24 mouse cellular contexts compared by ENCODE assay signal in the genomic region with DNA sequence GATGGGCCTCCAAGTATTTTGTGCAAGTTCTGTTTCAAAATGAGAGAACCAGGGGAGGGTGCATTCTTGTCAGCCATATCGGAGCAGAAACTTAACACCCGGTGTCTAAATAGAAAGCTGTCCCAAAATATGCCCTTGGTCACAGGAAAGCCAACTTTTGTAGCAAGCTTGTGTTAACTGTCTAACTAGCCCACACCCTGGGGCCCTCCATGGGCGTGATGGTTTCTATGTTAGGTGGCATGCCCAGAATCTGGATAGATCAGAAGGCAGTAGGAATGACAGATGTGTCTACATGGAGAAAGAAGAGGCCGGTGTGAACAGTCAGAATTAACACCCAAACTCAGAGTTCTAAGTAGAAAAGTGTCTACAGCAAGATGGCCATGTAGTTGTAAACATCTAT.
"Had no signal": no experiment of that assay in that cellular context is flagged by ENCODE, and none has a peak within 500 bp of the region (broad histone marks: within the 10 kb centered on the region; RNA-seq: fewer than 3 reads in every experiment).

No protein-coding gene starts in this region.

- ATAC-seq: hindbrain, embryonic 16.5 days; inflammation-experienced regulatory T-cells, adult 6 months; intestine, embryonic 15.5 days; intestine, postnatal 0 days had no signal

- H3K27me3 ChIP-seq: heart, embryonic 12.5 days; hindbrain, embryonic 12.5 days; intestine, embryonic 15.5 days; limb, embryonic 12.5 days; liver, embryonic 13.5 days; liver, embryonic 15.5 days had no signal

- DNase-seq: gastrocnemius, postnatal 25 days; heart, postnatal 4 days; kidney, adult 18-20 months; kidney, adult 8-10 months; kidney, postnatal 10 days; kidney, postnatal 25 days; kidney, postnatal 4 days; liver; liver, embryonic 13.5 days had no signal

- H3K9me3 ChIP-seq: heart, embryonic 12.5 days; hindbrain, embryonic 10.5 days; hindbrain, embryonic 12.5 days; intestine, embryonic 15.5 days; limb, embryonic 10.5 days; limb, embryonic 12.5 days; liver, embryonic 13.5 days; liver, embryonic 15.5 days had no signal

- H3K27ac ChIP-seq: heart, adult 2 months; hindbrain, embryonic 10.5 days; hindbrain, embryonic 12.5 days; hindbrain, embryonic 14.5 days; intestine, embryonic 15.5 days; layer of hippocampus, adult 2 months; left cerebral cortex, adult 2 months; limb, embryonic 10.5 days; limb, embryonic 12.5 days; liver, embryonic 13.5 days; liver, embryonic 15.5 days had no signal

- H3K4me1 ChIP-seq: liver, embryonic 13.5 days; liver, embryonic 15.5 days had no signal

- H3K4me2 ChIP-seq: heart, embryonic 12.5 days; hindbrain, embryonic 12.5 days; hindbrain, embryonic 14.5 days; intestine, embryonic 15.5 days; limb, embryonic 12.5 days; liver, embryonic 11.5 days; liver, embryonic 13.5 days; liver, embryonic 15.5 days had no signal

- H3K4me3 ChIP-seq: heart, adult 2 months; heart, embryonic 12.5 days; hindbrain, embryonic 10.5 days; hindbrain, embryonic 12.5 days; intestine, embryonic 15.5 days; layer of hippocampus, adult 2 months; left cerebral cortex, adult 2 months; limb, embryonic 10.5 days; limb, embryonic 12.5 days; liver, embryonic 13.5 days; liver, embryonic 15.5 days had no signal

- H3K9ac ChIP-seq: heart, embryonic 12.5 days; hindbrain, embryonic 12.5 days; hindbrain, embryonic 14.5 days; intestine, embryonic 15.5 days; limb, embryonic 12.5 days; liver, embryonic 13.5 days; liver, embryonic 15.5 days had no signal

- H3K36me3 ChIP-seq: hindbrain, embryonic 10.5 days; intestine, embryonic 15.5 days; limb, embryonic 10.5 days; liver, embryonic 13.5 days; liver, embryonic 15.5 days had no signal
